Mouse (Mus musculus) forebrain, embryonic 14.5 days (tissue): ENCODE measurements around the gene Kalrn. TPM values are rescaled to one million over a fixed set of nuclear protein-coding genes. Genes with fewer than 3 reads are reported as not detected.

ENCODE experiments used
- ATAC-seq: fragments of 200-750 bp; cut with Nextera tagmentation; 2 replicates; pipeline ENCODE4 v1.8.0; 2017; ENCODE audit warnings: mild to moderate bottlenecking, moderate library complexity
- DNase-seq: peaks from one replicate; pipeline ENCODE4 v3.0.0-alpha.2; 2015; ENCODE audit warnings: low spot score
- H3K27ac ChIP-seq: fragments of 300-500 bp; sonication (generic); 2 replicates; pipeline ENCODE4 v1.5.1; 2014; ENCODE audit warnings: low read depth, mild to moderate bottlenecking, control low read depth, low read length, moderate library complexity
- H3K27me3 ChIP-seq: fragments of 300-500 bp; sonication (generic); replicated peaks from 2 replicates; pipeline ENCODE4 v1.6.1; 2014; ENCODE audit warnings: low read length, control low read depth, mixed read lengths; ENCODE audit not compliant: control insufficient read depth, insufficient read depth
- H3K36me3 ChIP-seq: fragments of 300-500 bp; sonication (generic); 2 replicates; pipeline ENCODE4 v1.6.1; 2014; ENCODE audit warnings: low read length, control low read depth; ENCODE audit not compliant: control insufficient read depth, insufficient read depth
- H3K4me1 ChIP-seq: fragments of 300-500 bp; sonication (generic); 2 replicates; pipeline ENCODE4 v1.6.1; 2014; ENCODE audit warnings: antibody characterized with exemption, low read length, control low read depth; ENCODE audit not compliant: control insufficient read depth, insufficient read depth
- H3K4me2 ChIP-seq: fragments of 300-500 bp; sonication (generic); 2 replicates; pipeline ENCODE4 v1.6.1; 2014; ENCODE audit warnings: mild to moderate bottlenecking, control low read depth, low read length
- H3K4me3 ChIP-seq: fragments of 300-500 bp; sonication (generic); 2 replicates; pipeline ENCODE4 v1.5.1; 2014; ENCODE audit warnings: low read depth, low read length, control low read depth
- H3K9ac ChIP-seq: fragments of 300-500 bp; sonication (generic); 2 replicates; pipeline ENCODE4 v1.6.1; 2014; ENCODE audit warnings: mild to moderate bottlenecking, low read length, control low read depth, moderate library complexity
- H3K9me3 ChIP-seq: fragments of 300-500 bp; sonication (generic); replicated peaks from 2 replicates; pipeline ENCODE4 v1.6.1; 2016; ENCODE audit warnings: low read length, control low read depth, mixed read lengths; ENCODE audit not compliant: control insufficient read depth
- WGBS: fragments of 180-500 bp; shearing (Covaris S2); extraction: QIAGEN DNeasy Blood & Tissue Kit; methylation state at CpG from one replicate; pipeline ENCODE4 v1.1.7; 2014; 5-methylcytosine and 5-hydroxymethylcytosine counted together
- polyA plus RNA-seq: library from polyadenylated mRNA; unstranded; fragments of >200 nt; fragmentation: Nextera tagmentation; extraction: Ambion mirVana; gene quantifications from 2 replicates; pipeline ENCODE4 v1.2.1, GENCODE M21; 2014

Kalrn gene
- polyA plus RNA-seq, 1 experiment from 2014 or later: 19.7 TPM

GRCm38 (mm10) chr16:34502110-34502509 is 71.2 kb downstream of the Kalrn start:
- no peak for ATAC-seq
- no peak for DNase-seq
- no peak overlapping the region for H3K9ac ChIP-seq
- H3K27ac ChIP-seq: no peak overlapping the region
- no peak overlapping the region for H3K4me3 ChIP-seq
- H3K4me2 ChIP-seq: no peak overlapping the region
- no peaks in the 10 kb centered on the region for H3K36me3 ChIP-seq
- H3K27me3 ChIP-seq: no peaks in the 10 kb centered on the region
- no peaks in the 10 kb centered on the region for H3K9me3 ChIP-seq
- no peaks in the 10 kb centered on the region for H3K4me1 ChIP-seq

- Histone ChIP-seq H3K4me1 (0 out of 2 replicates have a peak, but pooled peaks cover 5% of the 10 kb centered on the region), H3K27me3 (no peaks in the 10 kb centered on the region), H3K36me3 (no peaks in the 10 kb centered on the region), H3K9me3 (no peaks in the 10 kb centered on the region; the same call in 1 of the 2 replicates), H3K27ac (no peak overlapping the region), H3K9ac (no peak overlapping the region), H3K4me3 (no peak overlapping the region), H3K4me2 (no peak overlapping the region)
- no peak for ATAC-seq
- no peak for DNase-seq
- 91% methylated on average over 1 of the region's 1 CpGs for WGBS
Observed at GRCm38 (mm10) chr16:34494741-34495140, 78.6 kb downstream of the Kalrn start.

GRCm38 (mm10) chr16:34493914-34494313 is 79.4 kb downstream of the Kalrn start:
- ATAC-seq: no peak
- H3K4me2 ChIP-seq: no peak overlapping the region
- no peaks in the 10 kb centered on the region; the same call in 1 of the 2 replicates for H3K9me3 ChIP-seq
- DNase-seq: no peak
- H3K9ac ChIP-seq: no peak overlapping the region
- no peaks in the 10 kb centered on the region for H3K27me3 ChIP-seq
- no peaks in the 10 kb centered on the region for H3K36me3 ChIP-seq
- 0 out of 2 replicates have a peak, but pooled peaks cover 5% of the 10 kb centered on the region for H3K4me1 ChIP-seq
- no peak overlapping the region for H3K27ac ChIP-seq
- 94% methylated on average over 3 of the region's 3 CpGs for WGBS
- no peak overlapping the region for H3K4me3 ChIP-seq

GRCm38 (mm10) chr16:34491225-34491624 is 82.1 kb downstream of the Kalrn start:
- ATAC-seq: no peak
- 55% methylated on average over 8 of the region's 8 CpGs for WGBS
- Histone ChIP-seq H3K4me2 (no peak overlapping the region), H3K9ac (no peak overlapping the region), H3K27ac (no peak overlapping the region), H3K4me3 (no peak overlapping the region), H3K27me3 (no peaks in the 10 kb centered on the region), H3K9me3 (no peaks in the 10 kb centered on the region), H3K4me1 (peaks cover 5% of the 10 kb centered on the region; the same call in 1 of the 2 replicates), H3K36me3 (no peaks in the 10 kb centered on the region)
- no peak for DNase-seq

GRCm38 (mm10) chr16:34490506-34490905 is 82.8 kb downstream of the Kalrn start:
- H3K9ac ChIP-seq: no peak overlapping the region
- no peaks in the 10 kb centered on the region for H3K9me3 ChIP-seq
- H3K36me3 ChIP-seq: no peaks in the 10 kb centered on the region
- ATAC-seq (no peak), DNase-seq (no peak)
- H3K4me2 ChIP-seq: no peak overlapping the region
- no peak overlapping the region for H3K4me3 ChIP-seq
- WGBS: 51% methylated on average over 8 of the region's 8 CpGs
- H3K27ac ChIP-seq: no peak overlapping the region
- no peaks in the 10 kb centered on the region for H3K27me3 ChIP-seq
- H3K4me1 ChIP-seq: peaks cover 12% of the 10 kb centered on the region

- DNase-seq: no peak
Observed at GRCm38 (mm10) chr16:34489805-34490325, 83.5 kb downstream of the Kalrn start.

GRCm38 (mm10) chr16:34487823-34488222 is 85.5 kb downstream of the Kalrn start:
- H3K4me2 ChIP-seq: no peak overlapping the region
- no peaks in the 10 kb centered on the region for H3K27me3 ChIP-seq
- no peaks in the 10 kb centered on the region for H3K36me3 ChIP-seq
- no peak overlapping the region for H3K27ac ChIP-seq
- no peak for ATAC-seq
- DNase-seq: no peak
- no peaks in the 10 kb centered on the region for H3K9me3 ChIP-seq
- H3K4me3 ChIP-seq: no peak overlapping the region
- peaks cover 21% of the 10 kb centered on the region for H3K4me1 ChIP-seq
- H3K9ac ChIP-seq: no peak overlapping the region
- 87% methylated on average over 5 of the region's 5 CpGs for WGBS

More at GRCm38 (mm10) chr16:34489805-34490325, 83.5 kb downstream of the Kalrn start:
- Histone ChIP-seq H3K9me3 (no peaks in the 10 kb centered on the region), H3K4me2 (no peak overlapping the region), H3K27me3 (no peaks in the 10 kb centered on the region), H3K4me1 (peaks cover 18% of the 10 kb centered on the region), H3K9ac (no peak overlapping the region), H3K36me3 (no peaks in the 10 kb centered on the region), H3K4me3 (no peak overlapping the region), H3K27ac (no peak overlapping the region)
- ATAC-seq: no peak
- 42% methylated on average over 3 of the region's 3 CpGs for WGBS

- no peak overlapping the region for H3K27ac ChIP-seq
- 92% methylated on average over 7 of the region's 7 CpGs for WGBS
- H3K4me1 ChIP-seq: peaks cover 21% of the 10 kb centered on the region
- DNase-seq (no peak), ATAC-seq (no peak)
- H3K27me3 ChIP-seq: no peaks in the 10 kb centered on the region
- no peak overlapping the region for H3K9ac ChIP-seq
- H3K36me3 ChIP-seq: no peaks in the 10 kb centered on the region
- H3K9me3 ChIP-seq: no peaks in the 10 kb centered on the region
- H3K4me2 ChIP-seq: no peak overlapping the region
- no peak overlapping the region for H3K4me3 ChIP-seq
Observed at GRCm38 (mm10) chr16:34487268-34487667, 86.1 kb downstream of the Kalrn start.

GRCm38 (mm10) chr16:34485483-34485882 is 87.8 kb downstream of the Kalrn start:
- no peak overlapping the region for H3K27ac ChIP-seq
- H3K4me3 ChIP-seq: no peak overlapping the region
- H3K4me2 ChIP-seq: no peak overlapping the region
- H3K27me3 ChIP-seq: no peaks in the 10 kb centered on the region
- H3K9me3 ChIP-seq: no peaks in the 10 kb centered on the region
- ATAC-seq (peak; percentile 56; the same call in 1 of the 2 replicates), DNase-seq (peak; percentile 66)
- 79% methylated on average over 6 of the region's 6 CpGs for WGBS
- peaks cover 16% of the 10 kb centered on the region for H3K4me1 ChIP-seq
- no peaks in the 10 kb centered on the region for H3K36me3 ChIP-seq
- no peak overlapping the region for H3K9ac ChIP-seq
